In the genomic region with DNA sequence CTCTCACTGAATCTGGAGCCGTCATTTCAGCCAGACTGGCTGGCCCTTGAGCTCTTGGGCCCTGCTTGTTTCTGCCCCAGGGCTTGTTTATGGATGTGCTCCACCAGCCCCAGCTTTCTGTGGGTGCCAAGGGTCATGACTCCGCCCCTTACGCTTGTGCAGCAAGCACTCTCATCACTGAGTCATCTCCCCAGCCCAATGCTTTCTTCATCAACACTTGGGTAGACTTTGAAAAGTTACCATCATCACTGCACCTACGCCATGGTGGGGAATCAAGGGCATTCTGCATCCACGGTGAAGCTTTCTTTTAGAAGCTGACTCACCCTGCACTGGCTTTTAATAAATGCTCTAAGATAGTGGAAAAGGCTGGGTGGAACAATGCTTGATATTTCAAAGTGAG, we compare ENCODE assay signal across 29 mouse cellular contexts.
A peak's percentile ranks its signal among the peaks of the same experiment; 100 is the strongest.
DNase-seq lines count a peak whose midpoint lies in the region; ATAC-seq and TF ChIP-seq lines count a peak whose summit lies in the region.
"Had no signal": no experiment of that assay in that cellular context is flagged by ENCODE, and none has a peak within 500 bp of the region (broad histone marks: within the 10 kb centered on the region; RNA-seq: fewer than 3 reads in every experiment).

No protein-coding gene starts in this region.

- ATAC-seq in heart, postnatal 0 days (ENCODE audit: insufficient read depth, low read depth), result 0 out of 2 replicates have a peak, but pooled peaks have one; percentile 39
- ATAC-seq: intestine, postnatal 0 days; lung, postnatal 0 days had no signal

- H3K4me1 ChIP-seq in heart, embryonic 10.5 days, result 0 out of 2 replicates have a peak, but pooled peaks cover 8% of the 10 kb centered on the region
- peaks cover 12% of the 10 kb centered on the region; the same call in 1 of the 2 replicates for H3K4me1 ChIP-seq in heart, postnatal 0 days (ENCODE audit: control insufficient read depth, insufficient read depth)
- H3K4me1 ChIP-seq: embryonic facial prominence, embryonic 10.5 days; forebrain, embryonic 12.5 days; liver, embryonic 13.5 days; megakaryocyte, embryonic 14.5 days; midbrain, embryonic 12.5 days; neural tube, embryonic 12.5 days had no signal

- H3K9me3 ChIP-seq in heart, embryonic 10.5 days, result no peaks in the 10 kb centered on the region
- H3K9me3 ChIP-seq in heart, postnatal 0 days (replicated peaks; ENCODE audit: control insufficient read depth, low read length), result no peaks in the 10 kb centered on the region
- H3K9me3 ChIP-seq: embryonic facial prominence, embryonic 10.5 days; embryonic facial prominence, embryonic 15.5 days; forebrain, embryonic 12.5 days; liver, embryonic 13.5 days; midbrain, embryonic 12.5 days; neural tube, embryonic 12.5 days had no signal

- H3K27ac ChIP-seq in heart, embryonic 10.5 days, result no peak overlapping the region
- no peak overlapping the region for H3K27ac ChIP-seq in heart, postnatal 0 days (ENCODE audit: low read depth)
- H3K27ac ChIP-seq: embryonic facial prominence, embryonic 10.5 days; embryonic facial prominence, embryonic 15.5 days; forebrain, embryonic 12.5 days; heart, embryonic 13.5 days; hindbrain, embryonic 14.5 days; liver, embryonic 13.5 days; midbrain, embryonic 12.5 days; neural tube, embryonic 12.5 days had no signal

- TF ChIP-seq EP300 in heart, postnatal 0 days (IDR thresholded peaks at IDR 0.05; ENCODE audit: low read depth), result no peak

- H3K9ac ChIP-seq in heart, postnatal 0 days (replicated peaks; ENCODE audit: low read depth, low read length), result no peak overlapping the region
- H3K9ac ChIP-seq: embryonic facial prominence, embryonic 15.5 days; forebrain, embryonic 12.5 days; heart, embryonic 13.5 days; hindbrain, embryonic 14.5 days; liver, embryonic 13.5 days; midbrain, embryonic 12.5 days; neural tube, embryonic 12.5 days had no signal

- H3K36me3 ChIP-seq in heart, embryonic 10.5 days, result no peaks in the 10 kb centered on the region
- no peaks in the 10 kb centered on the region for H3K36me3 ChIP-seq in heart, postnatal 0 days (replicated peaks; ENCODE audit: control insufficient read depth, insufficient read depth, low read length)
- H3K36me3 ChIP-seq: embryonic facial prominence, embryonic 10.5 days; embryonic facial prominence, embryonic 15.5 days; forebrain, embryonic 12.5 days; heart, embryonic 13.5 days; liver, embryonic 13.5 days; midbrain, embryonic 12.5 days; neural tube, embryonic 12.5 days had no signal

- no peak overlapping the region for H3K4me3 ChIP-seq in heart, embryonic 10.5 days
- no peak overlapping the region for H3K4me3 ChIP-seq in heart, postnatal 0 days (ENCODE audit: low read depth, low read length)
- H3K4me3 ChIP-seq: embryonic facial prominence, embryonic 10.5 days; embryonic facial prominence, embryonic 15.5 days; forebrain, embryonic 12.5 days; heart, embryonic 13.5 days; liver, embryonic 13.5 days; megakaryocyte, embryonic 14.5 days; midbrain, embryonic 12.5 days; myocyte; neural tube, embryonic 12.5 days had no signal

- no peak overlapping the region for H3K4me2 ChIP-seq in heart, postnatal 0 days (ENCODE audit: low read depth, low read length)
- H3K4me2 ChIP-seq: embryonic facial prominence, embryonic 15.5 days; forebrain, embryonic 12.5 days; heart, embryonic 13.5 days; hindbrain, embryonic 14.5 days; liver, embryonic 13.5 days; midbrain, embryonic 12.5 days; neural tube, embryonic 12.5 days had no signal

- no peak for TF ChIP-seq CTCF in heart, postnatal 0 days (IDR thresholded peaks at IDR 0.05; ENCODE audit: low read depth)

- intact Hi-C loops in heart, postnatal 25 days (cut with DNase I), result no loop called here

- DNase-seq in heart, adult 11 months, result peak; percentile 80
- DNase-seq in heart, embryonic 10.5 days (ENCODE audit: low spot score), result no peak
- DNase-seq in heart, postnatal 0 days (ENCODE audit: low spot score), result no peak
- no peak for DNase-seq in heart, postnatal 25 days (ENCODE audit: low spot score)
- DNase-seq in adrenal gland, postnatal 36 days, result peak; percentile 58 to 63
- no peak for DNase-seq in thymus, postnatal 10 days (ENCODE audit: low spot score in 2 of 2)
- no peak for DNase-seq in liver
- DNase-seq: cerebellum, adult 2 months; cerebellum, postnatal 14 days; gastrocnemius, postnatal 25 days; kidney, adult 9 months; kidney, postnatal 10 days; layer of hippocampus, postnatal 36 days; left cerebral cortex, postnatal 4 days; liver, embryonic 13.5 days; lung, adult 18-20 months; lung, postnatal 4 days had no signal

- no peaks in the 10 kb centered on the region for H3K27me3 ChIP-seq in heart, embryonic 10.5 days (ENCODE audit: insufficient read depth, poor library complexity, severe bottlenecking)
- H3K27me3 ChIP-seq in heart, postnatal 0 days (ENCODE audit: control insufficient read depth, insufficient read depth, low read length), result no peaks in the 10 kb centered on the region
- H3K27me3 ChIP-seq: CH12.LX; embryonic facial prominence, embryonic 15.5 days; forebrain, embryonic 12.5 days; liver, embryonic 13.5 days; megakaryocyte, embryonic 14.5 days; midbrain, embryonic 12.5 days; neural tube, embryonic 12.5 days had no signal

- 93% methylated on average over 5 of the region's 5 CpGs for WGBS in heart, embryonic 10.5 days
- 75% methylated on average over 5 of the region's 5 CpGs for WGBS in heart, postnatal 0 days

Comparison
In these comparisons a context has a peak if more than half of its experiments do, and no peak if none do; other contexts are left out.
1. DNase-seq: peak in heart, adult 11 months (single experiment) and adrenal gland, postnatal 36 days (2 of 2); none in heart, embryonic 10.5 days (single experiment), heart, postnatal 0 days (single experiment), heart, postnatal 25 days (single experiment), thymus, postnatal 10 days (0 of 2) and liver (single experiment).